Mouse (Mus musculus) kidney, postnatal 25 days (tissue): ENCODE results near the gene Stk39.
A peak's percentile ranks its signal among the peaks of the same experiment; 100 is the strongest.

Experiments used
- DNase-seq, 2 experiments: peaks; one replicate each; pipeline ENCODE4 v3.0.0; 2021; ENCODE audit warnings: mixed read lengths in 2 of 2

Gene Stk39

DNA sequence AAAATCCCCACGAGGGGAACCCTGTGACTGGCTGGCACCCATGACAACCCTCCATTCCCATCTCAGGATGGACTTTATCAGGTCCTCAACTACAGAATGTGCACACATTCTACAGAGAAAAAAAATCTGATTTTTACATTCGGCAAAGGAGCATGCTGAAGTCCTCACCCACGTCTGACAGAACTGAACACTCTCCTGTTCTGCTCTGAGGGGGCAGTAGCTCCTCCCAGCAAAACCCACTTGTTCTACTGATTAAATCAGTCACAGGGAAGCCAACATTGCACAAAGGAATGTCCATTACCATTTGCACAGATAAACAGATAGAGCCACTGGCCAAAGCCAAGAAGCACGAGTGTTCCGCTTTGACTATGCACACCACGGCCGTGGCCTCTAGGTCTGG, 52.3 kb downstream of the Stk39 start:
- no peak for DNase-seq

DNA sequence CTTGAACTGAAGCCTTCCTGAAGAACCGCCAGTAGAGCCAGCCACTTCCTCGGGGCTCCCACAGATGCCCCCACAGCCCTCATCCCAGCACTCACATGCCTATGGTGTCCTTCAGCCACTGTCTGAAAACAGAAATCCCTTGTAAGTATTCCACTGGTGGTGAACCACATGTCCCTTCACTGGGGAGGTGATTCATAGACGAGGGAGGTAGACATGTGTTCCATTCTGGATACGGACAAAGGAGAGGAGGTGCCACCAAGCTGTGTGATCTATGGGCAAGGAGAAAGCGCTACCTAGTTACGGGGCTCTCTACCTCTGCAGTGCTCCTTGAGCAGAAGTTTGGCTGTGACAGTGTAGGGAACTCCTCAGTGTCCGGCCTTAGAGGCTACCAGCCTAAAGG, 52.9 kb downstream of the Stk39 start:
- no peak for DNase-seq

DNA sequence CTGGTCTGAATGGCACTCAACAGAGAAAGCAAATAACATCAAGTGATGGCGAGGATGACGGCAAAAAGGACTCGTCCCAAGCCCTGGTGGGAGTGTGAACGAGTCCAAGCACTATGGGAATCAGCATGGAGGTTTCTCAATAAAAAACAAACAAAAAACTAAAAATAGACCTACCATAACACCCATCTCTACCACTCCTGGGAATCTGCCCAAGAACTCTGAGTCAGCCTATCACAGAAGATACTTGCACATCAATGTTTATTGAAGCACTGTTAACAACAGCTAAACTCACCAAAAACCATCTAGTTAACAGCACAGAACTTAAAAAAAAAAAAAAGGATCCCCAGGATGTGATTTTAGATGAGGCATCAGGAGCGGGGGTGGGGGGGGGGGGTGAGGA, 55.0 kb downstream of the Stk39 start:
- no peak for DNase-seq

DNA sequence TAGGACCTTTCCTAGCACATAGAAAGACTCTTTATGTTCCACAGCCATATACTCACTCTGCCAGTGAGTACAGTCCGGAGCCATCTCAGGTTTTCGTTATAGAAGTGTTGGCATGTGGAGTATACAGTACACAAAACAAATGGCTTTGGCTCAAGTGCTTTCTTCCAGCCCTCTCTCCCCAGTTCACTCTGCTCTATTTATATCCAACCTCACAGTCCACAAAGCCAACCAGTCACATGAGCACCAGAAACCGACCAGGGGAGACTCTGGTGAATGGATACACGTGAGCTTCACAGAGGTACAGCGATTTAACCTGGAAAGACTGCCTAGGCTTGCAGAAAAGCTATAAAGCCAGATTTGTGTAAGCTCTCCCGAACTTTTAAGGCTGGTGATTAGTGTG, 56.4 kb downstream of the Stk39 start:
- peak; percentile 62 to 84 for DNase-seq

DNA sequence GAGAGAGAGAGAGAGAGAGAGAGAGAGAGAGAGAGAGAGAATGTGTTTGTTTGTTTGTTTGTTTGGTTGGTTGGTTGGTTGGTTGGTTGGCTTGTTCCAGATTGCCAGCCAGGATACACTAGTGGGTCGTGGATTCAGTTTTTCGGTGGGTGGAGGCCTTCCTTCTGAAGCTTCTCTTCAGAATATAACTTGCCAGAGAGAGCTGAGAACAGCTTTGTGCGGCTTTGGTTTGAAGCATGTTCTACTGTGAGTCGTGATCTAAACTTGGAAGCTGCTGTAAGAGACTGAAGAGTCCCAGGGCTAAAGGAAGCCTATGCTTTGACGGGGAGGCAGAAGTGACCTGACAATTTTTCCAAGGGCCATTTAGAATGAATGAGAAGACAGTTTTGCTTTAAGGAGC, 59.9 kb downstream of the Stk39 start:
- no peak for DNase-seq

DNA sequence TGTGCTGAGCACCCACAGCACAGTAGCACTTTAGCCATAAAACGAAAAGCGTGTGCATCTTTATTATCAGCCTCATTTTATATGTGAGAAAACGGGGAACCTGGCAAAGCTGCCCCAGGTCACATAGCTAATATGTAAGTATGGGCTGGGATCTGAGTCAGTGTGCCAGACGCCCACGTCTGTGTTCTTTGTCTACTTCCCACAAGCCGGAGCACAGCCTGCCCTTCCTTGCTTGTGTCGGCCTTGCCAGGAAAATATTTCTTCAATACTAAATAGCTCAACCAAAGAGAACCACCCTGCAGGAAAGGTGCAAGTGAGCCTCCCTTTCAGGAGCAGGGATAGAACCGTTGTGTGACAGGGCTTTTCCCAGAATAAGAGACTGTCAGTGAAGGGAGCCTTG, 60.9 kb downstream of the Stk39 start:
- DNase-seq, result no peak

DNA sequence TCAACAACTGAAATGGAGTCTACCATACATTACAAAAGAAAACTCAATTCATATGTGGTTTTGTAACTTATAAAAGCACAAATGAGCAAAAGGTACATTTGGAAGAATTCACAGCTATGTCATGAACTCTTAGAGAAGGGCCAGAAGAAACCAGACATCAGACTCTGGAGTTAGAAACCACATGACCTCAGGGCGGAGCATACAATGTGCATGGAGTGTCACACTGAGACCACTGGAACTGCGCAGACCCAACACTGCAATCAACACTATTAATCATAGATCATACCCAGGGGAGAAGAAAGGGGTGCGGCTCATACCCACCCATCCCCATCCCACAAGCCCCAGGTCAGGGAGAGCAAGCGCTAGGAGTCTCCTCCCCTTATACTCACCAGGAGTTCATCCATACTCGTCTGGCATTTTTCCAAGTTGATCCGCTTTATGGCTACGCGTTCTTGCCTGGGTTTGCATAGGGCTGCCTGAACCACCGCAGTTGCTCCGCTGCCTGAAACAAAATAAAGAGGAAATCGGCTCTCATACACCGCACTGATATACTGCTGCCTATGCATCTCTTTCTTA, 62.3 kb downstream of the Stk39 start:
- DNase-seq, result no peak

DNA sequence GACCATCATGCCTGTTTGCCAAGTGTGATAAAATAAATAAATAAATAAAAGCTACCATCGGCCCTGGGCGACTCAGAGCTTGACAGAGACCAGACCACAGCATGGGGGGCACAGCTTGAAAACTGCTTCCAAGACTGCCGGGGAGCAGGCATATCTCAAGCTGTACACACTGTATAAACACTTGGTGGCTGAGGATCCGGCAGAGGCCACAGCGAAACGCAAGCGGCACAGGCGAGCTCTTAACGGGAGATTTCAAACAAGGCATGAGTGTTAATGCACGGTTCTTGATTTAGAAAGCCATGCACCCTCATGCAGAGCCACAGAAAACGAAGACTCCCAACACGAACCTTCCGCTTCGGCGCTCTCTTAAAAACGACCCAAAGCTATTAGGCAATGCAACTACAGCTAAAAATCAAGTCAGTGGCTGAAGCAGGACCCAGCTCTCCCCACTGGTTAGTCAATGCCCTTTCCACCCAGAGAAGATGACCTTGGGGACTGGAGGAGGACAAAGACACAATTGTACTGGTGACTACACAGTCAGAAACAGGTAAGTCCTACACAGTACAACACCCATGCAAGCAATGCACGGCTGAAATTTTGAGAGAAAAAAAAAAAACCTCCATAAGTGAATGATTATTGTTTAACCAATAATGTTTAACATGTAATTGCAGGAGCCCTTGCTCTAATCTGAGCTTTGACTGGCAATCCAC, 63.6 kb downstream of the Stk39 start:
- no peak for DNase-seq

DNA sequence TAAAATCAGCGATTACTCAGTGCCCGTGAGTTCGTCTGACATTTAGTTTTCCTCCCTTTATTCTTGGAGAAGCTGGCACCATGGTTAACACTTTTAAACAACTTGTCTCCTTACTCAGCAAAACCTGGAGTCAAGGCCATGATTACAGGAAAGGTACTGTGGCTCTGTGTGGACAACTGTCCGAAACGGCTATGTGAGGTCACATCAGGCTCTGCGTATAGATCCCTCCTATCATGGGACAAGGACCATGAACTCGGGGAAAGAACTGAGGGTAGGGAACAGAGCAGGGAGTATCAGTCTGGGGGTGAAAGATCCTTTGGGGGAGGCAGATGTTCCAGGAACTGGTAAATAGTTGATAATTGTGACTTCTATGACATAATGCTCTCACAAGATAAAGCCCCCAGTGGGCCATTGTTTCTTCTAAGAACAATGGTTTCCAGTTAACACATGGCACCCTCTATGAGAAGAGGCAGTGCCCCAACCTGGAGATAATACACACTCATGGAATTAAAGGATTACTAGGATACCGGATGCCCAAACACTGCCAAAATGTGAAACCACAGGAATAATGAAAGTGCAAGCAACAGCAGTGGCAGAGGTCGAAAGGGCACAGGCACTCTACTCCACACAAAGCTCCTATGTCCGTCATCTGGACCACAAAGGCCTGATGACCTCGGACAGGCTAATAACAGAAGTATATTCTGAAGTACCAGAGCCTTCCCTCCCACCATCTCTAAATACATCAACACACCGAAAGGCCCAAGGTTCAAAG, 64.7 kb downstream of the Stk39 start:
- no peak for DNase-seq

DNA sequence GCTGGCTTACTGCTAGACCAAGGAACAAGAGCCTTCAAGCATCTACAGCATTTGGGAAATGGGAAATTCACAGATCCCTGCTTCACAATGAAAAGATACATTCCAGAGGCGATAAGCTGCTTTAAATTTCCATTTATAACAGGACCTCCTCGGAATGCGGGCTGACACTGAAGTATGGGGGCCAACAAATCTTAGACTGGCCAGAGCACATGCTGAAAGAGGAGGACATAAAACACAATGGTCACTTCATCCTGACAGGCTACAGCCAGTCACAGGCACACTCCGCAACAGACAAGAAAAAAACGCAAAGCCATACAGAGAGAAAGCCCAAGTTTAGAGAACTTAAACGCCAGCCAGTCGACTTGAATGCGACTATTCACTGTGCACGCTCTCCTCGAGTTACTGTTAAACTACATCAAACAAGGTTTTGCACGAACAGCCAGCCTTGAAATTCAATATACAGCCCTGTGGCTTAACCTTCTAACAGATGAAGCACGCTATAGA, 65.4 kb downstream of the Stk39 start:
- DNase-seq, result no peak

DNA sequence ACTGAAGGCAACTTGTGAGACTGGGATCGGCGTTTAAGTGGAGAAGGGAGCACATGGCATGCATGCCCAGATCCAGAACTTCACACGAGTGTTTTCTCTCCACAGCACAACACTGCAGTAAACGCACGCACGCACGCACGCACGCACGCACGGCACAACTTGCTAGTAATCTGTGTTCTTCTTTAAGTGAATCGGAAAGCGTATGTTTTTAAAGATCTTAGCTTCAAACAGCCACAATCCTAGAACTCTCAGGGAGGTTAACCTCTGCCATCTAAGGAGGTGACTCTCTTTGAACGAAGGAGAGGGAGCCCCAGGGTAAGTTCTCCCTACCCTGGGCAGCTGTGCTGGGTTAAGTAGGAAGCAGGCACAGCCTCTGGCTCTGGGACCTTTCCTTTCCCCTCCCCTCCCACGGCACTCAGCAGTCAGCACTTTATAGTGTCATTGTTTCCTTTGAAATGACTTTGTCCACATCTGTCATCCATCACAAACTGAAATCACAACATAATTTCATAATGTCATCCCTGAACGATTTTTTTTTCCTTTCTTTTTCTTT, 66.8 kb downstream of the Stk39 start:
- DNase-seq, result no peak

DNA sequence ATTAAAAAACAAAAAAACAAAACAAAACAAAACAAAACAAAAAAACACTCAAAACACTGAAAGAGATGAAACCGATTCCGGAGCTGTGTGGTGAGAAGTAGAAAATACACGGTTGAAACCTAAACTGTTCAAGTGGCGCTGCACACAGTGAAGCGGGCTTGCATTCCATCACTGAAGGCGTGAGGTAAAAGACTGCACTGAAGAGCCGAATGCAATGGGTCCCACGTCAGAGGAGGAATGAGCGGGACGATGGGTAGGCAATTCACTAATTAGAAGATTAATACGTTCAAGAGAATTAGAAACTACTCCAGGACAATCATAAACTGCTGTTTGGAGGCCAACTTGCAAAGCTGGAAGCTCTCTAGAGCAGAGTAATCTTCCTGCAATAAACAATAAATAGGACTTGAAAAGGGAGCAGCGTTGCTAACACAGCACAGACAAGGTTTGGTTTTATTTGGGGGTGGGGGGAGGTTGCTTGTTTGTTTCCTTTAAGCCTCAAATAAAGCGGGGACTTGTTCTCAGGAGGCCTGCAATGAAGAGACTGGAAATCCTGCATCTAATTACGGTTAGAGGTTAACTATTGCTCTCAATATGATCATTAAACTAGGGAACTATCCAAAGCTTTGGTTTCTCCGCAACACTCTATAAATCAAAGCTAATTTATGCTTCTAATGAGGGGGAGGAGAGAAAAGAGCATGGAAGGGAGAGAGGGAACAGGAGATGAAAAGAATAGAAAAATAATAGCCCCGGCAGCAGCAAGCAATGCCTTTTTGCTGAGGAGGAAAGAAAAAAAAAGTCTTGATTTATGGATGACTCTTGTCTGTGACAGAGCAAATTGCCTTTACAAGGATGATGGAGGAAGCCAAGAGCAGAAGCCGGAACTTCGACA, 67.5 kb downstream of the Stk39 start:
- DNase-seq, result no peak

DNA sequence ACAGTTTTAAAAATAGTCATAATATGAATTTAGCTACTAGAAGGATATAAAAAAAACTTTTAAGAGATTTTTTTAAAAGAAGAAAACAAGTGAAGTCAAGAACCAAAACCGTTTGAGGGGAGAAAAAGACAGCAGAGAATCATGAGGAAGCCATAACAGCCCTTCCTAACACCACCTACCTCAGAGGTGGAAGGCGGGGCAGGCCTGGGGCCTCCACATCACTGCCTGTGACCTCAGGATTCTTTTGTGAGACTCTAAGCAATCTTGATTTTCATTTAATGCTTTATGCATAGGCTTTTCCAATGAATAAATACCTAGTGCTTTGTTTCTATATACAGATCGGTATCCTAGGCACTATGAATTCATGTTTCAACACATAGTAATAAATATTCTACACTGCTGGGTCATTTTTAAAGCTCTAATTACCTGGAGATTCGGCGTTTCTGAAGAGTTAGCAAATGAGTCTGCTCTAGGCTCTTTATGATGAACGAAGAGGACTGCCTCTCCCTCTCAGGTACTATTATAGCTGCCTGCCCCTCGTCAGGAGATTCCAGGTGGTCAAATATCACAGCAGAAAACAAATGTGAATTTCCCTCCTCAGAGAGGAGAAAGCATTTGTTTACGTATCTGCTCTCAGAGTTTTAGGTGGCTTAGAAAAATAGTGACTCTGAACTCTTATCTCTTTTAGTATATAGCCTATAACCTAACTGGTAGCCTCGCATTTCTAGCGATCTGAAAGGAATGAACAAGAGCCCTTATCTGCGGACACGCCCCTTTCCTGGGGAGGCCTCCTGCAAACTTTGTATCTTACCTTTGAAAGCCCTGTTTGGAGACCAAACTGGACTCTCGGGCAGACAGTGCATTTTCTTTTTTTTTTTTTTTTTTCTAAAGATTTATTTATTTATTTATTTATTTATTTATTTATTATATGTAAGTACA, 78.2 kb downstream of the Stk39 start:
- no peak for DNase-seq

DNA sequence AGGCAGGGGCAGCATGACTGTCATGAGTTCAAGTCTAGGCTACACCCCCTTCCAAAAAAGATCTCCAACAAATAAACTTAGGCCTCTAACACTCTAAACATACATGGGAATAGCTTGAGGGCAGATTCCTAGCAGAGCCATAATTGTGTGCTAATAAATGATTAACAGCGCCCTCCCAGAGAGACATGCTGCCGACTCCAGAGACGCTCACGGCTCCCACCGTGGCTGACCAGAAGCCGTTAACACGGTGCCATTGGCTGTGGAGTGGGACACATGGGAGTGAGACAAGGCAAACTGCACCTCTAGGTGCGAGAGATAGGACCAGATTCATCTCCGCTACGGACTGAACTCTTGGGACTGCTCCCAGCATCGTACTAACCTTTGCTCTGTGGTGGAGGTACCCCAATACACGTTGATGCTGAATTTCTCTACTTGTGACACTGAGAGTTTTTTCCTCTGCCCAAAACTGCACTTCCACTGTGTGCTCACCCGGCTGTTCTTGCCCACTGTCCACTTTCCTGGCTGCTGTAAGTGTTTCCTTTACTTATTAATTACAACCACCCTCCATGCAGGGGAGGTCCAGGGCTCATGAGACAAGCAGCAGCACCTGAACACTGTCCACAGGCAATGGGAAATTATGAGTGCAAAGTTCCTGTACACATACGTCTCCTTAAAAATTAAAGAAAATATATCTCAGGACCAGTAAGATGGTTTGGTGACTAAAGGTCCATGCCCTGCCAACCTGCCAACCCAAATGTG, 84.1 kb downstream of the Stk39 start:
- peak; percentile 45 to 71 for DNase-seq

DNA sequence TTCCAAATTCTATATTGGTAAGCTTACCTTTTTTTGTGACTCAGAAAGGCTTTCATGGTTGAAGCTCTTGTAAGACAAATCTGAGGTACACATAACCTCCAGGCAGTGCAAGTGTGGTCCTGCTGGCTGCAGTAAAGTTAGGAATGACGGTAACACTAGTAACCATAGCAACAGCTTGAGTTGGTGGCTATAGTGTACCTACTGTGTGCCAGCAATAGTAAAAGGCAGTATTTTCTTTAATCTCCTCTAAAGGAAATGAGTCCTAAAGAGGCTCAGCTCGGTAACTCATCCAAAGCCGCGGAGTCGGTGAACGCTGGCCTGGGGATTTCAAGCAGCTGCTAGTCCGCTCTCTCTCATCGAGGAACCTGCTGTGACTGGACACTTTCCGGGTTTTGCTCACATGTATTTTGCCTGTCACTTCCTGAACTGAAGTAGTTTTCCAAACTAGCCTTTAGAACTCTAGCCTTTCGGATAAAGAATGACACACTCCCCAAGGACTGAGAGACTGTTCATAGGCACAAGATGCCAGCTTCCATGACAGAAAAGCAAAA, 85.7 kb downstream of the Stk39 start:
- DNase-seq, result no peak

DNA sequence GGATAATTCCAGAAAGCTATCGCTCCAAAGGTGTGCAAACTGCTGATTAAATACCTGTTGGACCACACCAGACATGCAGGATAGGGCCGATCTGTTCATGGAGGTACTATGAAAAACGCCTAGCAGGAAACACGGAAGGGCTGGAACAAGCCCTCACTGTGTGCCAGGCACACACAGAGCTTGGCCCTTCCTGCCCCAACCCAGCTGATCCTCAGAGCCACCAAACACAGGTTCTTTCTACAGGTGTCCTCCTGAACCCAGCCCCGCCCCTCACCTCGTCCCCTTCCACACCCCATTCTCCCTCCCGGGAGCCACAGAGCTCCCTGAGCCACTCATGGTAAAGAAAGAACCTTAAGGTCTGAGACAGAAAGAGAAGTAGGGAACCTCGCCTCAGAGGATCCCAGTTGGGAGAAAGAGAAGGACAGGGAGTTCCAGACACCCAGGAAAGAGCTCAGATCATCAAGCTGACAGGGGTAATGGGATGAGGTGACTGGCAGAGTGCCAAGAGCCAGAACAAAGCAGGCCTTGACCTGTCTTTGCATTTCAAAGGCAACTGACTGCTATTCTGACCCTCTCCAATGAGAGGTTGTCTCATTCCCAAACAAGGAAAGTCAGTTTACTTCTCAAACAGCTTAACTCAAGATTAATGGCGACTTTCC, 86.3 kb downstream of the Stk39 start:
- no peak for DNase-seq

DNA sequence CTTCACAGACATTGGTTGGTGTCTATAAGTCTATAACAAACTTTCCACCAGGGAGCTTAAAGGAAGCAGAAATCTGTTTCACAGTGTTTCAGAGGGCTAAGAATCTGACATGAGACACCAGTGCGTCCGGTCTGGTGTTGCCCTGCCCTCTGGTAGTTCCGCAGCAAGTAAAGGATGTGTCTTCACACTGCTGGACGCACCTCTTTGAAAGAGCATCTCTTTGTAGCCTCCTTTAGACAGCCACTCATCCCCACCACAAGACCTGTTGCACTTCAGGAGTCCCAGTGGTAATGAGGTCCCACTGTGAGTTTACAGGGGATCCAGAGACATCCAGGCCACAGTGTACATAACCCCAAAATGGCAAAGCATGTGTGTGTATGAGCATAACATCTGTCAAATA, 88.1 kb downstream of the Stk39 start:
- DNase-seq, result no peak

DNA sequence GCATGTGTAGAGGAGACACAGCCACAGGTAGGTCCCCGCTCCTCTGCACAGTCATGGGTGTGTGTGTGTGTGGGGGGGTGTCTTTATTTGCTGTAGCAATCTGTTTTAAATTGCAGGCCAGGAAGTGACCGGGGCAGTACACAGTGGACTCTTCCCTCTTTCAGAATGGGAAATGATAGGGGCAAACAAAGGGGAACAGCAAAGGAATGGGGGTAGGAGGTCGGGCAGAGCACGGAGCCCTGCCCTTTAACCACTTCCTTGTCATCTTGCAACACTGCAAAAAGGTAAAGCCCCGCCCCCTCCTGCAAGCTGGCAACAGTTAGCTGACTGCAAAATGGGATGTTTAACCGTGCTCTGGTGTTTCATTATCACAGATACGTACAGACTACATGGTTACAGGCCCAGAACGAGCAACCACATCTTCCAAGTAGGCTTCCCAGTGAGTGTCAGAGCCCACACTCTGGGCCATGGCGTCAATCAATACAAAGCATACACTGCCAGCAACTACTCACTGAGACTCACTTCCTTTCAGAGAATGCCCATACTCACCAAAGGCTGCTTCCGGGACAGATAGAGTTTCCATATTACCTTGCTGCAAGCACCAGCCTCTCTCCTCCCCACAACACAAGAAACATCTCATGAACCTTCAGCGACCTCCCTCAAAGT, 89.5 kb downstream of the Stk39 start:
- peak in 1 of 2 experiments; percentile 34 for DNase-seq

DNA sequence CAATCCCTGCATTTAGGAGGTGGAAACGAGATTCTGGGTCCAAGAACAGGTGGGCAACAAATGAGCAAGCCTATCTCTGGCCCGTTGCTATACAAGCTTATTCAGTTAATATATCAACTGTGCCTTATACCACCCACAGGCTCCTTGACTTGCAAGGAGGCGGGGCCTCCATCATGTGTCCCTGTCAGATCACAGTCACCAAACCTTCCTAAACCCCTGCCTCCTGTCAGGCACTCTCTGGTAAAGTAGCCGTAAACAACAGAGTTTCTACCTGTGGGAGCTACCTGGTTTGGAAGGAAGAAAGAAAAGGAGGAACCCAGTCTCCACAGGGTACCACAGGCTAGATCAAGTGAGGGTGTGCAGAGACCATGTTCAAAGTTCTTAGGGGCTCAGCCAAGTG, 90.2 kb downstream of the Stk39 start:
- DNase-seq, result no peak
